Mouse (Mus musculus): ENCODE data around the gene Uba7. TPM values are rescaled to one million over a fixed set of nuclear protein-coding genes. Genes with fewer than 3 reads are reported as not detected.

The Uba7 gene
- 1 to 10 TPM; 3.6 to 4.2 TPM for total RNA-seq (2021)
- long read RNA-seq, experiment 1, partial matches to known transcripts, result 0 of 5 reads
- long read RNA-seq, experiment 1, other reads (novel, unspliced or antisense), result 4 of 5 reads
- long read RNA-seq, experiment 2, partial matches to known transcripts, result 0 of 2 reads
- long read RNA-seq, experiment 2, other reads (novel, unspliced or antisense), result 1 of 2 reads

DNA sequence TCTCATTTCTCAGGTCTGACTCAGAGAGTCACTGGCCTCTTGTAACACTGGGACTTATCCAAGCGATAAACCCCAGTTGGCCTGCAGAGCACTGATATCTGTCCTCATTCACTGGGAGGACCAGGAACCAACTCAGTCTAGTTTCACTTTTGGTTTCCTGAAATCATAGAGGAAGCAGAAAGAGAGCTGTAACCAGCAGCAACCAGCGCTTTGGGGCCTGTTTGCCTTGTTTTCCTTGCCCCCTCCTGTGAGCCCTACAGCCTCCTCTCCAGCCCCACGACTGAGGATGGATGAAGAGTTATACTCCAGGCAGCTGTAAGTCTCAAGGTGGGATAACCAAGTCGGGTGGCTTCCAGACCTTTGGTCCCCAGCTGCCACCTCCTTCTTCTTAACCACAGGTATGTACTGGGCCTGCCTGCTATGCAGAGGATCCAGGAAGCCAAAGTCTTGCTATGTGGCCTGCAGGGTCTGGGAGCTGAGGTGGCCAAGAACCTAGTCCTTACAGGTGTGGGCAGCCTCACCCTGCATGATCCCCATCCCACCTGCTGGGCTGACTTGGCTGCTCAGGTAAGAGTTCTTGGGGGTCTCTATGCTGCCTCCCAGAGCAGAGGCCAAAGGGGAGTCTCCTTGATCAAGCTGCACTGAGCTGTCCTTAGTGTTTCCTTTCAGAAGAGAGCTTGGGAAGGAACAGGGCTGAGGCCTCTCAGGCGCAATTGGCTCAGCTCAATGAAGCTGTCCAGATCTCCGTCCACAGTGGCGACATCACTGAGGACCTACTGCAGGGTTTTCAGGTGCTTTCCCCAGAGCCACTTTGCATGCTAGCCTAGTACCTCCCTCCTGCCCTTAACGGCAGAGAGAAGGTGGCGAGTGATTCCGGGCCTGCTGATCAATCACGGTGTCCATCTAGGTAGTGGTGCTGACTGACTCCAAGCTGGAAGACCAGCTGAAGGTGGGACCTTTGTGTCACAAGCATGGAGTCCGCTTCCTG, at the start of gene Uba7:
Gene Uba7, plus strand, starts transcription at position 107 of the 988 bp plus-strand sequence.
- intact Hi-C loops (cut with DNase I), result no loop called here

DNA sequence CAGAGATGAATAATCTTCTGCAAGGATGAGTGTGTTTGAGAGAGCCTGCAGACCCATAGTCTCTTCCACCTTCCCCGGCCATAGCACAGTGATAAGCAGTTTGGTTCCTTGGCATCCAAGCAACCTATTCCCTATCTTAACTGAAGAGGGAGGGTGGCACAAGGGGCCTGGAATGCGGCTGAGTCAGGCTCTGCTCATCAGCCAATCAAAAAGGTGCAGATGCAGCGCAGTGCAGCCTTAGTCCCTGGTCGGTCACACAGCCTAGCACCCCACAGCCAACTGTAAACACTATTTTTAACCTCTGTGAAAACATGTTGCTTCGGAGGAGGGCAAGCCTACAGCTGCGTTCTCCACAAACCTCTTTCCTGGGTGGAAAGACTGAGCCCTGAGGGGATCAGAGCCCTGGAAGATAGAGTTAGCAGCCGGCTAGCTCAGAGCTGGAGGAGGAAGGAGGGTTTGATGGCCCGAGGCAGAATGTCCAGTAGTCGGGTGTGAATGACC, 48.3 kb upstream of the Uba7 start:
- DNase-seq (ENCODE audit: low spot score in 2 of 2), result no peak
- intact Hi-C loops (cut with DNase I), result no loop called here

More for the DNA sequence above, at the start of gene Uba7:
- no peak for DNase-seq (ENCODE audit: low spot score in 2 of 2)

DNA sequence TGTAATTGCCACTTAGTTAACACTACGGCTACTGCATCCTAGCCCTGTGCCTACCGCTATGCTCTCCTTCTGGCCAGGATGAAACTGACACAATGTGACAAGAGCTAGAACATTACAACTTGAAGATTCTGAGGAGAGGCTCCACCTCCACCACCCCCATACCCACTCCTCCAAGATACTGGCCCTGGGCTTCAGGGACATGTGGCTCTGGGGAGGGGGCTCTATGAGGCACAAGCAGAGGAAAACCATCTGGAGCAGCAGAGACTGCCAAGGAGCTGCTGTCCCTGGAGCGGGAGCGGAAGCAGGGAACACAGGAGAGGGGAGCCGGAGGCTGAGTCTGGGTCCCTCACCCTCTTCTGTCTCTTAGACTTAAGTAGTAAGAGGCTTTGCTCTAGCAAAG, 47.6 kb upstream of the Uba7 start:
- peak; percentile 46 to 78 for DNase-seq (ENCODE audit: low spot score in 2 of 2)
- intact Hi-C loops (cut with DNase I), result no loop called here

DNA sequence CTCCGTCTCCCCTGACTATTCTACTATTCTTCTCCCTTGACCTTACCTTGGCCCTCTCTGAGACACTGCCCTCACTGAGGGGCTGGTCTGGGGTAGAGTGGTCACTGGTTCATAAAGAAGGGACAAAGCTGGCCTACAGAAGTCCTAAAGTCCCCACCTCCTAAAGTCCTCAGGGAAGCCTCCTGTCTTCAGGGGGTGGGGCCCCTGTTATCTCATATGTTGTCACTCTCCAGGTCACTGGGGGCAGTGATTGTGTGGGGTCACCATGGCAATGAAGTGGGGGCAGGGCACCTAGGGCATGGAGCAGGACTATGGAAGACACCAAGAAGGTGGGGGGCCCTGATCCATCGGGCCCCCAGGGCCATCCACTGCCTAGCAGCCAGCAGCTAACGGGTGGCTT, 47.1 kb upstream of the Uba7 start, which contains the start of gene Actl11:
Gene Actl11, plus strand, starts transcription at position 301 of the 400 bp plus-strand sequence.
- no peak for DNase-seq (ENCODE audit: low spot score in 2 of 2)
- intact Hi-C loops (cut with DNase I), result no loop called here

DNA sequence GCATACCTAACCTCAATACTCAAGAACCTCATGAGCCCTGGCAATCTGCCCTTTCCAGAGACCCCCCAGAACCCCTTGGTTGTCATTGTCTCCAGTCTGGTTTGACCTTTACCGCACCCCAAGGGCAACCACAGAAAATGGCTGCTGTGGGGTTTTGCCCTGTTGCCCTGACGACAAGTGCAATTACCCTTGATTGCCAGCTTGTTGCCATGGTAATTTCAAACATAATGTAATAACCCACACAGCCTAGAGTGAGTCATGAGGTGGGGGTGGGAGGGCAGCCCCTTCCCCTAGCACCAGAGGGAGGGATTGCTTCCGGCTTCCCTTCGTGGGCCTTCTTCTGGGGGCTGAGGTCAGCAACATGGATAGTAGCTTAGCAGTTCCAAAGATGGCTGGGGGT, 43.1 kb upstream of the Uba7 start:
- intact Hi-C loops (cut with DNase I), result no loop called here
- no peak for DNase-seq (ENCODE audit: low spot score in 2 of 2)

DNA sequence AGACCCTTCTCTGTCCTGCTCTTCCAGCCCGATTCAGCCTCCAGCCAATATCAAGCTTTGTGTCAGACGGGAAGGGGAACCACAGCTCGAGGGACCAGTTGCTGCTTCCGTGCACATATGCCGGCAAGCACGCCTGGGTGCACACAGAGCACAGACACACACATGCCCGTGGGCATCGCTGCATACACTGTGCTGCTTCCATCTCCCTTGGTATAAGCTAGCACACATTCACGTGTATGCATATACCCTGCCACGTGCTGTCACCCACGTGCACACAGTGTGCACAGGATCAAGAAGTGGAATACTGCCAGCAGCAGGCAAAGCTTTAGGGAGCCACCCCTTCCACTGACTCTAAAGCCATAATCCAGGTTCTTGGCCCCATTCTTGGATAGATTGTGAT, 41.2 kb upstream of the Uba7 start:
- intact Hi-C loops (cut with DNase I), result no loop called here
- peak; percentile 59 to 94 for DNase-seq (ENCODE audit: low spot score in 2 of 2)

DNA sequence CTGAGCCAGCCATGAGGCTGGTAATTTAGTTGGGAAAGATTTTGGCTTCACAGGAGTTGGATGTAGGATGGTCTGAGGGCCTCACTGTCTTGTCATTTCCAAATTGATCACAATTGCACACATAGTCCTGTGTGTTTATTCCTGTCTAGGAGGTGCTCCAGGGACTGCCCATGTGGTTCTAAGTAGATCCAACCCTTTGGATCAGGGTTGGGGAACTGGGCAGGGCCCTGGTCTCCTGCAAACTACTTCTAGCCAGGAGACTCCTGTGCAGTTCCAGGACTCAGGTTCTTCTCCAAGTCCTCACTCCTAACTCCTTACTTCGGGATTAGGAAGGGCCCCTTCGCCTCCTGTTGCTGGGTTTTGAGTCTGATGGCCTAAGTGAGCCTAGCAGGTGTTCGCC, 39.9 kb upstream of the Uba7 start, which contains the start of gene Camkv:
Gene Camkv, plus strand, starts transcription at position 301 of the 400 bp plus-strand sequence.
- intact Hi-C loops (cut with DNase I), result no loop called here
- DNase-seq (ENCODE audit: low spot score in 2 of 2), result no peak

DNA sequence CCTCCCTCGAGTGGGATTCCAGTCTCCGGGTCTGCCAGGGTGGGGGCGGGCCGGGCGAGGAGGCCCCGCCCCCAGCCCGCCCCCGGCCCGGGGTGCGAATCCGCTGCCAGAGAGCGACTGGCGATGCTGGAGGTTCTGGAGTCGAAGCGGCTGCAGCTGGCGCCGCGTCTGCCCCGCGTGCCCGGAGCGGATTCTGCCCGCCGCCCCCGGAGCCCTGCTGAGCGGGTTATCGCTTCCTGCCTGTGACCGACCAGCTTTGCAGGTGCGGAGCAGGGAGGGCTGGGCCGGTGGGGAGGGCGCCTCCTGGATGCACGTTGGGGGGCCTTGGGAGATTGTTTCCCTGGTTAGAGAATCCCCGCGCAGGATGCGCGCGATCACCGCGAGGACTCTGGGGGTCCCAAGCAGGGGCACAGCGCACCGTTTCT, 39.5 kb upstream of the Uba7 start:
- DNase-seq (ENCODE audit: low spot score in 2 of 2), result peak; percentile 59 to 77
- intact Hi-C loops (cut with DNase I), result no loop called here

DNA sequence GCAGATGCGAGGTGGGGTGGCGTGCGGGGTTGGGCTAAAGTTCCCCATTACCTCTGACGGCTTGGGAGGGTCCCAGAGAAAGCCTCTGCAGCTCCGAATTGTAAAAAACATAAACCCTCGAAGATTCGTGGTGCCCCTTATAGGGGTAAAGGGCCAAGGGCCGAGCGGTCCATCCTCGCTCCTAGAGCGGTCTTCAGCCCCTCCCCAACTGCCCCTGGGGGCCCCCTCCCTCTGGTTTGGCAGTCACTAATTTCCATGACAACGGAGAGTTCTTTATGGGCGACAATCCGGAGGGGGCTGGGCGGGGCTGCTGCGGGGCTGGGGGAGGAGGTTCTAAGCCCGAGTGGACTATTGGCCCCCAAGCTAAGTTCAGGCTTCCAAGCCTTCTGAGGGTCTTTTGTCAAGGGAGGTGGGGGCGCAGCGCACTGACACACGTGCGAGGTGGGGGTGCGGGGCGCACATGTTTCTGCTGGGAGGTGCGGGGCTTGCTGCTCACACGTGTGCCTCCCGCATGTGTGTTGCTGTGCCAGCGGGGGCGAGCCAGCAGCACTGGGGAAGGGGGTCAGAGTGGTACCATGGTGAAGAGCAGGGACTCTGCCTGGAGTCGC, 39.0 kb upstream of the Uba7 start:
- intact Hi-C loops (cut with DNase I), result no loop called here
- DNase-seq (ENCODE audit: low spot score in 2 of 2), result peak; percentile 64 to 80

DNA sequence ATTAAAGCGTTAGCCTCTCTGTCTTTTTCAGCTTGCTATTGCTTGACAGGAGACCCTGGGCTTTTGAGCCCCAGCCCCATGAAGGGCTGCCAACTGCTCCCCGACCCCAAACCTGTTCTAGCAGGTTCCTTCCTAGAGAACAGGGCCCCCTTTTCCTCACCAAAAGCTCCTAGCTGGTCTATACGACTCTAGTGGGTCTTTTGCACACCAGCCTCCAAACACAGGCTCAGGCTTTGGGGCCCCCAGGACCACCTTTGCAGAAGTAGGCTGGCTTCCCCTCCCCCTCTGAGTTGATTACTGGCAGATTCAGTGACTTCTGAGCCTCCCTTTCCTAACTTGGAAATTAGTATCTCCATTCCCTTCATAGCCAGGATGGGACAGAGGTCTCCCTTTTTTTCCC, 38.5 kb upstream of the Uba7 start:
- DNase-seq (ENCODE audit: low spot score in 2 of 2), result no peak
- intact Hi-C loops (cut with DNase I), result no loop called here

DNA sequence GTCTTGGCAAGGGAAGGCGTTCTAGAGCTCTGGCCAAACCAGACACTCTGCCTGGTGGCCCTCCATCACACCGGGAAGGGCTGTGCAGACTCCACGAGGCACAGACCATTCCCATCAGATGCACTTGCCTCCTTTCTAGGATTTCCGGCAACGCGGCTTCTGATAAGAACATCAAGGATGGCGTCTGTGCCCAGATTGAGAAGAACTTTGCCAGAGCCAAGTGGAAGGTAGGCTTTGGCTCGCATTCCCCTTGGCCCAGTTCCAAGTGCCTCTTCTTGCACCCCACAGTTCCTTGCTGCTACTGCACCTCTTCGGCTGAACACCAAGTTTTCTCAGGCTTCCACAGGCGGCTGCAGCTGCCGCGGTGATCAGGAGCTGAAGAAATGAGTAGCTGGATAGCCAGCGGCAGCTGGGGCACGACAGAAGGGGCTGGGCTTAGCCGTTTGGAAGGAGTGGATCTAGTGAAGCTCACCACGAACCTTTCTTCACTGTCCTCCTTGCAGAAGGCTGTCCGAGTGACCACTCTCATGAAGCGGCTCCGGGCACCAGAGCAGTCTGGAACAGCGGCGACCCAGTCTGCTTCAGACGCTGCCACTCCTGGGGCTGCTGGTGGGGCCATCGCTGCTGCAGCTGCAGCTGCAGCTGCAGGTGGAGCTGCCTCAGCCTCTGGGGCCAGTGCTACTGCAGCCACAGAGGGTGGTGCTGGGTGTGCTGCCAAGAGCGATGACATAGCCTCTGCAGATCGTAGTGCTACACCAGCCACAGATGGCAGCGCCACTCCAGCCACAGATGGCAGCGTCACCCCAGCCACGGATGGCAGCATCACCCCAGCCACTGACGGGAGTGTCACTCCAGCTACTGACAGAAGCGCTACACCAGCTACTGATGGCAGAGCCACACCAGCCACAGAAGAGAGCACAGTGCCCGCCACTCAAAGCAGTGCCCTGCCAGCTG, 27.8 kb upstream of the Uba7 start:
- DNase-seq (ENCODE audit: low spot score in 2 of 2), result no peak
- intact Hi-C loops (cut with DNase I), result no loop called here

DNA sequence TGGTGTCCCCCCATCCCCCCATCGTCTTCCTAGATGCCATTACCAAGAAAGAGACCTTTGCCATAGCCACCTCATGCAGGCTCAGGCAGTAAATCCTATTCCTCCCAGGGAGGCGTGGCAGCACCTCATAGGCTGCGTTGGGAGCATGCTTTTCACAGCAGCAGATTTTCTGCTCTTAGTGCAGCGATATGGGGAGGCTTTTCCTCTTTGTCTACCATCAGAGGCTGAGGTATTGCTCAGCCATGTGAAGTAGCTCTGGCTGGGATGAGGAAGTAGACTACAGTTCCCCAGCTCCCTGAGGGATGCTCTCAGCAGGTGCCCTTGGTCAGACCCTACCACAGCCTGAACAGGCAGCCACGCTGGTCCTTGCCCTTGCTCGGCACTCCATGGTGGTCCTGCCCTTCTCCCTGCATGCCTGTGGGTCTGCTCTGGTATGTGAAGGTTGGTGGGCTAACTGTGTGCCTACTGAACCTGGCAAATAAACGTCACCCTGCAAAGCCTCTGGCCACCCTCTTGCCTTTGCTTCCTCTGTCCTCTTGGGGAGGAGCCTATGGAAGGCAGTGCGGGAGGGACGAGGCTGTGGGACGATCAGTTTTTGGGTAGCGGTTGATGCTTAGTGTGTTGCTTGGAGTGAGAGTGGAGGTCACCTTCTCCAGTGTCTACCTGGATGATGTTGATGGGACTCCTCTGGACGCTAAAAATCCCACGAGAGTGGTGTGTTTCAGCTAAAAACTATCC, 26.0 kb upstream of the Uba7 start:
- no peak for DNase-seq (ENCODE audit: low spot score in 2 of 2)
- intact Hi-C loops (cut with DNase I), result no loop called here

DNA sequence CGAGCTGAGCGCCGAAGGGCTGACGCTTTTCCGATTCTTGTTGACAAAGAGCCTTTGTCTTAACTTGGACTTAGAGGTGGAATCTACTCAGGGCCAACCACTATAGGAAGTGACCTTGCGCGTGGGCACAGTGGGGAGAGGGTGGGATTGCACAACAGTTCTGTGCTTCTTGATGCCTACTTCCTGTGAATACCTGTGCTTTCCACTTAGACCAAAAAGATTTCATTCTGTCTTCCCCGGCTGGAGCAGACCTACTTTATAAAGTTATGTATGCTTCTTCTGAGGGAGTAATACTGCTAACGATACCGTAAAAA, 25.4 kb upstream of the Uba7 start, which contains the start of gene Traip:
Gene Traip, plus strand, starts transcription at position 215 of the 314 bp plus-strand sequence.
- intact Hi-C loops (cut with DNase I), result no loop called here
- no peak for DNase-seq (ENCODE audit: low spot score in 2 of 2)

DNA sequence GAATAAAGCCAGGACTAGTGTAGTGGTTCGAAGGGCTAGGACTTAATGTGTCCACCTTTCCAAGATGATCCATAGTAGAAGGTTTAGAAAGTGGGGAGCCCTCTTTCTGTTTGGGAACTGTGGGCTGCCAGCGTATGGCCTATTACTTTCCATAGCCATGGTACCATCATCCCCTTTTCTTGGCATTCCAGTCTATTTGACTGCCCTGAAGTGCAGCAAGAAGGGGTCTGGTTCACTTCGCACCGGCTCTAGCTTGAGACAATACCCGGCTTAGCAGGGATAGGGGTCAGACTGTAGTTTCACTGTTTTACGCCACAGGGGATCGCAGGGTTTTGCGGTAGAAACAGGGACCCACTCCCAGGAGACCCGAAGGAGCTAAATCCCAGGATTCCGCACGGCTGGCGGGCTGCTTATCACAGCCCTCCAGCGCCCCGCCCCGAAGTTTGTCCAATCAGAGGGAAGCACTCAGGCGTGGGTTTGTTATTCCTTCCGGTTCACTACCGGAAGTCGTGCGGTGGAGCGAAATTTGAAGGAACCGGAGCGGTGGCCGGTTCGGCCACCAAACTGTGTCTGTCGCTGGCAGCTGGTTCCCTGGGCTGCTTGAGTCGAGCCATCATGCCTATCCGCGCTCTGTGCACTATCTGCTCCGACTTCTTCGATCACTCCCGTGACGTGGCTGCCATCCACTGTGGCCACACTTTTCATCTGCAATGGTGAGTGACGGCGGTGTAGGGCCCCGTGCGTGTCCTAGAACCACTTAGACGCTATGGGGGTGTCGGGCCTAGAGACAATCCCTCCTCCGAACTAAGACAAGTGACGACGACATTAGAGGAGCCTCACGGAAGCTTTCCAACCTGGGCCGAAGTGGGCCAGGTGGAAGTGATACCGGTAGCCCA, 24.6 kb upstream of the Uba7 start:
- peak; percentile 92 to 94 for DNase-seq (ENCODE audit: low spot score in 2 of 2)

DNA sequence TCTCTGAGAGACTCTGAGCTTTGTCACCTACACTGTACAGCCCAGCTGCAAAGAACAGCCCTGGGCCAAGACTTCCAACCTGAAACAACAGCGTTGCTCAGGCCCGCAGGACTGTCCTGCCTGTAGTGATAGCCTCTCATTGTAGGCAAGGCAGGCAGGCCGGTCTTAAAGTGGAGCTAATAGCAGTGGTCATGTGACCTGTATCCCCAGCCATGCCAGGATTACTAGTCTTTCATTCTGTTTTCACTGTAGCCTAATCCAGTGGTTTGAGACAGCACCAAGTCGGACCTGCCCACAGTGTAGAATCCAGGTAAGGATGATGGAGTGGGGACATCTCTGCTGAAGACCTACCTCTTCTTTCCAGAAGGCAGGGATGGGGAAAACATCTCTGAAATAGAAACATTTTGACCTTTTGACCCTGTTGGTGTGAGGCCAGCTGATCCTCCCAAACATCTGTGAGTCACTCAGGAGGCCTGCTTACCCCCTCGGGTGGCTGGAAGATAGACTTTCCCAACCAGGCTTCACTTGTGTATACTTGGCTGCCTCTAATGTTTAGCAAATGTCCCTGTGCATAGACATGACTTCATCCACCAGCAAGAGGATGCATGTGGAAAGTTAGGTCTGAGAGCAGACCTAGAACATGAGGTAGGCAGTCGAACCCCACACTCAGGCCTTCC, 19.6 kb upstream of the Uba7 start:
- intact Hi-C loops (cut with DNase I), result no loop called here
- no peak for DNase-seq (ENCODE audit: low spot score in 2 of 2)

More for the DNA sequence above, 24.6 kb upstream of the Uba7 start:
- intact Hi-C loops (cut with DNase I), result no loop called here

DNA sequence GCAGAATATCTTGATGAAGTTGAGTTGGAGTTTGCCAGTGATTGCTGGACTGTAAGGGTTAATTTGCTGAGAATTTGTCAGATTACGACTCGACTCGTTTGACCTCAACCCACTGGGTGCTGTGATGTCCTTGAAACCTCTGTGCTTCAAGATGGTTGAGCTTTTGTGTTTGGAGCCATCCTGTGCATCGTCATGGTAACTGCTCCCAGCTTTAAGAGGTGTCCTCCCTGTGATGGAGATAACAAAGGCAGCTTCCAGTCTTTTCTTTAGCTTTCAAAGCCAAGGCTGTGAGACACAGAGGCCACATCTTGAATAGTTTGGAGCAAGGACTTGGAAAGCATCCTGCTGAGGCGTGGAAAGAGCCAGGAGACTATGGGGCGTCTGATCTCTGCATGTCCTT, 18.2 kb upstream of the Uba7 start:
- no peak for DNase-seq (ENCODE audit: low spot score in 2 of 2)

DNA sequence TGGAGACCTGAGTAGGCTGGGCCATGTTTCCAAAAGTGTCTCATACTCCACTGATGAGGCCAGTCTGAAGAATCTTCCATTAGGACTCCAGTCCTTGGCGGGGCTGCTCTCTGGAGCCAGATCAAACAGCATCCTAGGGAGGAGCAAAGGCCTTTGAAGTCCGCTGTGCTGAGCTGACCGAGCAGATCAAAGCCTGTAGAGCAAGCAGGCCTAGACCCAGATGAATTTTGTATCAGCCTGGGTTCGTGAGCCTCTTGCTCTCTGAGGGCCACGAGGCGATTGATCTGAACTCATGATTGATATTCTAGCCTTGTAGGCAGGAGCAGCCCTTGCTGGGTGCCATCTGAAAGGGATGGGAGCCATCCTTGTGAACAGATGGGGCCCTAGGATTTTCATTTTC, 15.4 kb upstream of the Uba7 start:
- no peak for DNase-seq (ENCODE audit: low spot score in 2 of 2)
- intact Hi-C loops (cut with DNase I), result loop anchor here (5.0 kb wide), 1 partner anchor 87 kb away; the partner anchor contains the start of gene Gmppb

More for the DNA sequence above, 18.2 kb upstream of the Uba7 start:
- intact Hi-C loops (cut with DNase I), result no loop called here
